Mouse (Mus musculus) cerebellum, adult 9-10 months (tissue): ENCODE measurements at regions not wholly inside any gene's neighbourhood (a gene's known extent, or its start where the extent isn't known, plus 50 kb on each side); places are given as distances from the start of the nearest gene placed in this dataset.

Source experiments
- DNase-seq: peaks from one replicate; pipeline ENCODE4 v3.0.0; 2022

DNA sequence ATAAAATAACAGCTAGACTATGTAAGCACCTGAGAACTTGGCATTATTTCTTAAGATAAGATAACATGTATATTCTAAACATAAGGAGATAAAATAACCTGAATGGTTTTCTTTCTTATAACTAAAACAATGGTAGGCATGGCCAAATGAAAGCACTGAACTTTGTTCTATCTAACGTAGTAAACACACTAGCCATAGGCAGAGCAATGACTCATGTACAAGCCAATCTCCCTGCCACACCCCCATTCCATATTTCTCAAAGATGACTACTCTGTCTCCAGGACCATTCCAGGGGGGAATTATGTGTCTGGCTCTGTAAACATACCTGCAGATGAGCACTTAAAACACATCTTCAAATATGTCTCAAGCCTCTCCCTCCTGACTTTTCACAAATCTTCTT, 80.6 kb upstream of the Slc7a11 start:
- no peak for DNase-seq

DNA sequence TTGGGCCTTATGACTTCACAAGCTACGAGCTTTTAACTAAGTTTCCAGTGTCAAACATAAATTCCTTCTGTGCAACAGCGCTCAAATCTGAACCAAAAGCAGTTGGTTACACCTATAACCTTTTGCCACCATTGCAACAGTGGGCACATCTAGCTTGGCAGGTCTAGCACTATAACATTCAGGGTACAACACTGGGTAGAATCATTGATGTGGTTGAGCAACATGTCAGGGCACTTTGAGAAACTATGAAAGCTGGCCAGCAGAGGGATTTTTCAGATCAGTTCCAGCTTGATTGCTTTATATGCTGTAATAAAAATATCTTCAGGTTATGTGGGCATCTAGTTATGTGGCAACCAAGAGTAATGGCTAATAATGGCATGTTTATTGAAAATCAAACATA, 63.8 kb upstream of the Slc7a11 start:
- no peak for DNase-seq
